Mouse (Mus musculus) liver, embryonic 16.5 days (tissue): Measurements from ENCODE around the gene Pkp4. TPM values are rescaled to one million over a fixed set of nuclear protein-coding genes. Genes with fewer than 3 reads are reported as not detected.
A peak's percentile ranks its signal among the peaks of the same experiment; 100 is the strongest.
"Not testable (repeated sequence)": the region's sequence is repeated elsewhere in the genome, so short reads cannot be mapped to it uniquely, and the experiment has no call there.

Source experiments
- ATAC-seq: fragments of 200-750 bp; cut with Nextera tagmentation; 2 replicates; pipeline ENCODE4 v1.8.0; 2017; ENCODE audit warnings: low read depth, mild to moderate bottlenecking, moderate number of reproducible peaks, moderate library complexity
- H3K27ac ChIP-seq: fragments of 300-500 bp; sonication (generic); 2 replicates; pipeline ENCODE4 v1.5.1; 2014; ENCODE audit warnings: mild to moderate bottlenecking, low read length
- H3K27me3 ChIP-seq: fragments of 300-500 bp; sonication (generic); 2 replicates; pipeline ENCODE4 v1.6.1; 2014; ENCODE audit warnings: low read depth, low read length, mixed read lengths; ENCODE audit not compliant: control insufficient read depth, insufficient read depth
- H3K36me3 ChIP-seq: fragments of 300-500 bp; sonication (generic); 2 replicates; pipeline ENCODE4 v1.6.1; 2014; ENCODE audit warnings: mild to moderate bottlenecking; ENCODE audit not compliant: control insufficient read depth, insufficient read depth
- H3K4me1 ChIP-seq: fragments of 300-500 bp; sonication (generic); 2 replicates; pipeline ENCODE4 v1.6.1; 2014; ENCODE audit warnings: low read depth, low read length, mixed read lengths; ENCODE audit not compliant: control insufficient read depth
- H3K4me2 ChIP-seq: fragments of 300-500 bp; sonication (generic); 2 replicates; pipeline ENCODE4 v1.6.1; 2014; ENCODE audit warnings: low read depth, low read length, mixed read lengths
- H3K4me3 ChIP-seq: fragments of 300-500 bp; sonication (generic); 2 replicates; pipeline ENCODE4 v1.5.1; 2014; ENCODE audit warnings: low read depth, mild to moderate bottlenecking, low read length
- H3K9ac ChIP-seq: fragments of 300-500 bp; sonication (generic); 2 replicates; pipeline ENCODE4 v1.6.1; 2014; ENCODE audit warnings: low read depth, low read length
- H3K9me3 ChIP-seq: fragments of 300-500 bp; sonication (generic); replicated peaks from 2 replicates; pipeline ENCODE4 v1.6.1; 2016; ENCODE audit warnings: low read length; ENCODE audit not compliant: control insufficient read depth
- WGBS: fragments of 180-500 bp; shearing (Covaris S2); extraction: QIAGEN DNeasy Blood & Tissue Kit; methylation state at CpG from one replicate; pipeline ENCODE4 v1.1.7; 2014; ENCODE audit not compliant: insufficient replicate concordance; 5-methylcytosine and 5-hydroxymethylcytosine counted together
- polyA plus RNA-seq: library from polyadenylated mRNA; unstranded; fragments of >200 nt; fragmentation: Nextera tagmentation; extraction: Ambion mirVana; gene quantifications from 2 replicates; pipeline ENCODE4 v1.2.1, GENCODE M21; 2015

Pkp4 gene
- polyA plus RNA-seq, 1 experiment from 2014 or later = 6.1 TPM

DNA sequence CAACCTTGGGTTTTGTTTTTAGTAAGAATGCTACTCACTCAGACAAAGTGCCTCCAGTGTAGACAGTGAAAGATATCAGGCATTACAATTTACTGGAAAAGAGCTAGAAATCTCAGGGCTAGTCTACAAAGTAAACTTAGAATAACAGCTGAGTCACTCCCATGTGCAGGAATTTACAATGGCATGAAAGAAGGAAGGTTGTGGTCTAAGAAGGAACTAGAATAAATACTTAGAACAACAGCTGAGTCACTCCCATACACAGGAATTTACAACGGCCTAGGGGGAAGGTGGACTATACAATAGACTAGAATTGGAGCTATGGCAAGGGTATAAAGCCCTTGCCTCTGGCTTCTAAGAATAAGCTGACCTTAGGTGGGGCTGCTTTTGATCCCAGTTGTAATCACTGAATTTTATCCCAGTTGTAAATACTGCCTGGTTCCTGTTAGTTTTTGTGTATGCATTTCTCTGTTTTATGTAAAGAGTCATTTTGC is 234.6 kb downstream of the Pkp4 start:
- not testable (repeated sequence) for H3K4me2 ChIP-seq, H3K36me3 ChIP-seq, H3K27me3 ChIP-seq, ATAC-seq, H3K4me3 ChIP-seq, H3K9ac ChIP-seq, H3K27ac ChIP-seq, H3K9me3 ChIP-seq, H3K4me1 ChIP-seq
- 30% methylated on average over 1 of the region's 1 CpGs for WGBS

DNA sequence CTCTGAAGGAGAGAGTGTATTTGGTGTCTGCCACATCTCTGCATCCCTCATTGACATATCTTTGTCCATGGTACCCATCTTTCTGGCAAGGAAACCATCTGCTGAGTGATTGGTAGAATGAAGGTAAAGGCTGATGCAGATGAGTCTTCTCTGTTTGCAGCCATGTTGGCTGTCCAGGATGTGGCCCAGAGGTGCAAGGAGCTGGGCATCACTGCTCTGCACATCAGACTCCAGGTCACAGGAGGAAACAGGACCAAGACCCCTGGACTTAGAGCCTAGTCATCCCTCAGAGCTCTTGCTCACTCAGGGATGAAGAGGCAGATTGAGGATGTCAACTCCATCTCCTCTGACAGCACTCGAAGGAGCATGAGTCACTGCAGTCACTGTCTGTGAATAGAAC is 235.9 kb downstream of the Pkp4 start:
- WGBS = 58% methylated on average over 1 of the region's 1 CpGs
- no peak overlapping the region for H3K9ac ChIP-seq
- H3K27me3 ChIP-seq = no peaks in the 10 kb centered on the region
- H3K36me3 ChIP-seq = no peaks in the 10 kb centered on the region
- no peak for ATAC-seq
- no peak overlapping the region for H3K4me3 ChIP-seq
- no peaks in the 10 kb centered on the region for H3K4me1 ChIP-seq
- no peak overlapping the region for H3K4me2 ChIP-seq
- no peaks in the 10 kb centered on the region for H3K9me3 ChIP-seq
- H3K27ac ChIP-seq = no peak overlapping the region

DNA sequence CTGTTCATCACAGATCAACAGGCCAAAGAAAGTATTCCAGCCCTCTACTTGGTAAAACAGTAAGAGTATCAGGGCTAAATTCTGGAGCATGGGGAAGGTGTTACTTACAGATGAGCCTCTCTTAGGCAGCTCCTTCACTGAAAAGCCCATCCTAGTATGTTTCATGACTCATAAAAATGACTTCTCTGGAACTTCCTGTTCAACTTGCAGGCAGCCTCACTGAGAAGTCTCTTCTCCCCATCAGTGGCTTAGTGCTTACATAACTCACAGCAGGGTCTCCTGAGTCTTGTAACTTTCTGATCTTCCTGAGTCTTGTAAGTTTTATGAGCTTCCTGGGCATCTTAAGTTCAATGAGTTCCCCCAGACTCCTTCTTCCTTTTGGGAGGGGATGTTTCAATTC is 236.9 kb downstream of the Pkp4 start:
- Histone ChIP-seq H3K4me1 (no peaks in the 10 kb centered on the region), H3K27me3 (no peaks in the 10 kb centered on the region), H3K36me3 (no peaks in the 10 kb centered on the region), H3K4me2 (no peak overlapping the region), H3K4me3 (no peak overlapping the region), H3K9me3 (no peaks in the 10 kb centered on the region), H3K27ac (no peak overlapping the region), H3K9ac (no peak overlapping the region)
- no peak for ATAC-seq

DNA sequence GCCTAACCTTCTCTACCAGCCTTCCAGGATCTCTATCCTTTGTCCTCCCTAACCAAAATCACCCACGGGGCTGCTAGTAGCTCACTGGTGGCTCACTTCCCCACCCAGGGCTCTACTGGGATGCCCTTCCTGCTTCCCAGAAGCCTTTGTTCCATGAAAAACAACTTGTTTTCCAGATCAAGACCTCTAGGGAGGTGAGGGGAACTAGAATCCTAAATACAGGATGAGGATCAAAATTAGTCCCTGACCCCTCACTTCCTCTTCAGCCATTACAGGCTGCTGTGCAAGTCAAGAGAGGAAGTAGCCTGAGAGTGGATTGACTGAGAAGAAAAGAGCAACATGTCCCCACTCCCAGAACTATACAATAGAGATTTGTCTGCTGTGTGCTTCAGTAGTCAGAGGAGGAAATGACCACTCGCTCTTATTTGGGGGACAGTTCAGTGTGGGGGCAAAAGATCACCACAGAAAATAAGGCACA is 240.3 kb downstream of the Pkp4 start:
- H3K9me3 ChIP-seq = no peaks in the 10 kb centered on the region
- H3K36me3 ChIP-seq = no peaks in the 10 kb centered on the region
- H3K4me1 ChIP-seq = no peaks in the 10 kb centered on the region
- no peak overlapping the region for H3K27ac ChIP-seq
- WGBS = 22% methylated on average over 2 of the region's 2 CpGs
- ATAC-seq = 0 out of 2 replicates have a peak, but pooled peaks have one; percentile 16
- H3K4me2 ChIP-seq = no peak overlapping the region
- no peak overlapping the region for H3K4me3 ChIP-seq
- H3K27me3 ChIP-seq = no peaks in the 10 kb centered on the region
- no peak overlapping the region for H3K9ac ChIP-seq

DNA sequence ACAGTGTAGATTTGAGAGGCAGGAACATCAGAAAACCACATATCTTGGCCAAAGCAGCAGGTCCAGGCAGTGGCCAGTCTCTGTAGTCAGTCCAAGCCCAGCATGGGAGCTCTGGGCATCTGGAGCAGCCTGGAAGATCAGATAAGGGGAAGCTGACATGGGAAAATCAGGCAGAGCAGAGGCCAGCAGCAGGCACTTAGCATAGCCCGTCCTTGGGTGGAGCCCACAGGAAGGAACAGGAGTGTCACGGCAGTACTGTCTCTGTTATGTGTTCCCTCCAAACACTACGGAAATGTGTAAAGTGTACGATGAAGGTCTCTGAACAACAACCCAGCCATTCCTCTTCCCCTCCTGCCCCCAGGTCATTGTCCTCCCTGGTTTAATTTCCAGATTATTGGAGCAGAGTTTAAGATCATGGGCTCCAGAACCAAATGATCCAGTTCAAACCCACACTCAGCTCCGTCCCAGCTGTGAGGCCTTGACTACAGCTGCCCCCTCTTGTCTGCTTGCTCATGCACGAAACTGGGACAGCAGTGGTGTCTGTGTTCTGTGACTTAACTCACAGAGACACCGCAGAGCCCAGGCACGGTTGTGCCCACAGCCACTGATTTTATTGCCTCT is 241.3 kb downstream of the Pkp4 start:
- Histone ChIP-seq H3K9me3 (no peaks in the 10 kb centered on the region), H3K9ac (no peak overlapping the region), H3K4me3 (no peak overlapping the region), H3K4me1 (no peaks in the 10 kb centered on the region), H3K36me3 (no peaks in the 10 kb centered on the region), H3K4me2 (no peak overlapping the region), H3K27ac (no peak overlapping the region), H3K27me3 (no peaks in the 10 kb centered on the region)
- peak; percentile 48; the same call in 1 of the 2 replicates for ATAC-seq
- 50% methylated on average over 8 of the region's 8 CpGs for whole genome bisulfite sequencing

DNA sequence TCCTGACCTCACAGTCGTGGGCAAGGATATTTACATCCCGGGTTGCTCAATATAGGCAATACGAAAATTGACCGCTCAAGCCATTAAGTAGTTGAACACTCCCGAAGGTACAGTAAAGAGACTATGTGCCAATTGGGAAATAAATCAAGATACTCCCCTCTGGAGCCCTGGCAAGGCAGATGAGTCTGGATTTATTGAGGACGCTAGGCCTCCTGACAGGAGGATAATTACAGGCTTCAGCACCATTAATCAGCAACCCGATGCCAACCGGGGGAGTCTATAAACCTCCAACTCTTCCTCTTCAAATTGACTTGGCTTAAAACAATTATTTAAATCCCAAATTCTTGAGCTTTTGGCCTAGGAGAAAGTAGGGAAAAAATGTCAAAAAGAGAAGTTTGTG is 243.4 kb downstream of the Pkp4 start:
- Histone ChIP-seq H3K27me3 (no peaks in the 10 kb centered on the region), H3K36me3 (no peaks in the 10 kb centered on the region), H3K9ac (no peak overlapping the region), H3K27ac (no peak overlapping the region), H3K4me3 (no peak overlapping the region), H3K4me1 (no peaks in the 10 kb centered on the region), H3K9me3 (no peaks in the 10 kb centered on the region), H3K4me2 (no peak overlapping the region)
- 69% methylated on average over 8 of the region's 8 CpGs for WGBS
- ATAC-seq = no peak

Other genes with a start within 250 kb of the Pkp4 start
- gene Ccdc148, start 167 bp upstream of the Pkp4 start, polyA plus RNA-seq = 0.50 and 0.70 TPM in 2 replicates